Mouse (Mus musculus) neutrophil, adult 65 days (primary cell): ENCODE results near the gene Itga9. TPM values are rescaled to one million over a fixed set of nuclear protein-coding genes. Genes with fewer than 3 reads are reported as not detected.

Experiments used
- total RNA-seq: library from RNA; stranded (reverse); gene quantifications from 2 replicates; pipeline ENCODE4 v1.2.4, GENCODE M21; 2023

Gene Itga9
- total RNA-seq: 0.11 and 0.35 TPM in 2 replicates

DNA sequence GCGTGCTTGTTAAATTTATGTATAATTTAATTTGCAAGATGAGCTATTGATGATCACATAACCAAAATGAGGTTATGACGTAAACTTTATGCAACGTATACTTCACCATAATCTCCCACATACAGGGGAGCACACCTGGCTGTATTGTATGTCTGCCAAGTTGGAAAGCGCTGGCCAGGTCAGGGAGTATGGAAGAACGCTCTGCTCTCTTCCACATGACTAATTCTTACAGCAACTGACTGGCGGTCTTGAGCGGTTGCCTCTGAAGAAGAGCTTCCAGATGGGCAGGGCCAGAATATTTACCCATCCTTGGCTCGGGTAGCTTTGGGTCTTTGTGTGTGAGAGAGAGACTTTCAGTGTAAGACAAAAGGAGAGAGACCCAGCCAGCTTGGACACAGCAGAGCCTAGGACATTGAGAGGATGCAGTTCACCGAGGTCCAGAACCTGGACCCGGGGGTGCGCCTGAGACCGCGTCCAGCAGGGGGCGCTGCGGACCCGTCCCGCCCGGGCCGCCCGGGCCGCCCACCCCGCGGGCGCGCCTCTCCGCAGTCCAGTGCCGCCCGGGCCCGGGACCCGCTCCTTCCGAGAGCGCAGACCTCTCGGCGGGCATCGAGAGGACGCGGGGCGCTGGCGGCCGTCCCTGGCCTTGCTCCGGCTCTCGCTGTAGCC, at the start of gene Itga9:
TSS of gene Itga9 (plus strand) at position 543 of the 669 bp plus-strand sequence.

GRCm38 (mm10) chr9:118926111-118926650, 319.7 kb downstream of the Itga9 start, which contains the start of gene Ctdspl:
Gene Ctdspl (plus strand): TSS chr9:118926453.

Other genes starting within 250 kb of the Itga9 start
- gene Eomes, start 128.5 kb upstream of the Itga9 start, total RNA-seq: not detected in 2 replicates
- 37.1 and 61.4 TPM in 2 replicates for gene Golga4, start 100.4 kb upstream of the Itga9 start, total RNA-seq